Mouse (Mus musculus) skeletal muscle tissue, adult 2 months (tissue): ENCODE data around the gene Tfcp2.

Experiments
- DNase-seq: peaks from one replicate; pipeline ENCODE4 v3.0.0-alpha.2; 2012; ENCODE audit warnings: low read depth, low spot score

Tfcp2 gene

GRCm38 (mm10) chr15:100486450-100486849 is 65.4 kb downstream of the Tfcp2 start:
- DNase-seq: no peak

GRCm38 (mm10) chr15:100485576-100485975 is 66.2 kb downstream of the Tfcp2 start:
- DNase-seq: peak; percentile 40

- no peak for DNase-seq
Measured at GRCm38 (mm10) chr15:100478925-100479324, 72.9 kb downstream of the Tfcp2 start.

- DNase-seq: no peak
Measured at GRCm38 (mm10) chr15:100478351-100478750, 73.5 kb downstream of the Tfcp2 start.

- no peak for DNase-seq
Measured at GRCm38 (mm10) chr15:100473926-100474503, 77.8 kb downstream of the Tfcp2 start.

GRCm38 (mm10) chr15:100470037-100470436 is 81.8 kb downstream of the Tfcp2 start:
- DNase-seq: no peak

- DNase-seq: no peak
Measured at GRCm38 (mm10) chr15:100469189-100469545, 82.6 kb downstream of the Tfcp2 start.

GRCm38 (mm10) chr15:100468295-100469188 is 83.3 kb downstream of the Tfcp2 start, which contains the start of gene Letmd1:
Gene Letmd1 (plus strand): TSS chr15:100469023.
- peak; percentile 83 for DNase-seq

- no peak for DNase-seq
Measured at GRCm38 (mm10) chr15:100467738-100468137, 84.1 kb downstream of the Tfcp2 start.

GRCm38 (mm10) chr15:100465432-100465831 is 86.4 kb downstream of the Tfcp2 start:
- DNase-seq: no peak

- DNase-seq: no peak
Measured at GRCm38 (mm10) chr15:100463712-100464111, 88.1 kb downstream of the Tfcp2 start.

- DNase-seq: no peak
Measured at GRCm38 (mm10) chr15:100462086-100462485, 89.7 kb downstream of the Tfcp2 start.

GRCm38 (mm10) chr15:100461646-100462045 is 90.2 kb downstream of the Tfcp2 start:
- no peak for DNase-seq

GRCm38 (mm10) chr15:100460942-100461341 is 90.9 kb downstream of the Tfcp2 start:
- DNase-seq: peak; percentile 43

GRCm38 (mm10) chr15:100458055-100458454 is 93.8 kb downstream of the Tfcp2 start:
- peak; percentile 59 for DNase-seq

GRCm38 (mm10) chr15:100457340-100457739 is 94.5 kb downstream of the Tfcp2 start:
- DNase-seq: peak; percentile 68

GRCm38 (mm10) chr15:100456356-100456991 is 95.3 kb downstream of the Tfcp2 start:
- DNase-seq: no peak

GRCm38 (mm10) chr15:100452486-100452885 is 99.3 kb downstream of the Tfcp2 start:
- no peak for DNase-seq

GRCm38 (mm10) chr15:100451245-100451644 is 100.6 kb downstream of the Tfcp2 start:
- peak; percentile 51 for DNase-seq

GRCm38 (mm10) chr15:100449495-100449894 is 102.3 kb downstream of the Tfcp2 start:
- DNase-seq: no peak

GRCm38 (mm10) chr15:100448572-100448971 is 103.2 kb downstream of the Tfcp2 start:
- no peak for DNase-seq
